Mouse (Mus musculus) forebrain, embryonic 16.5 days (tissue): ENCODE results near the gene Ralbp1. TPM values are rescaled to one million over a fixed set of nuclear protein-coding genes. Genes with fewer than 3 reads are reported as not detected.
A peak's percentile ranks its signal among the peaks of the same experiment; 100 is the strongest.

Source experiments
- ATAC-seq: fragments of 200-750 bp; cut with Nextera tagmentation; 2 replicates; pipeline ENCODE4 v1.8.0; 2017; ENCODE audit warnings: mild to moderate bottlenecking, moderate library complexity
- H3K27ac ChIP-seq: fragments of 300-500 bp; sonication (generic); 2 replicates; pipeline ENCODE4 v1.5.1; 2014; ENCODE audit warnings: low read length, control low read depth
- H3K27me3 ChIP-seq: fragments of 300-500 bp; sonication (generic); replicated peaks from 2 replicates; pipeline ENCODE4 v1.6.1; 2014; ENCODE audit warnings: low read length; ENCODE audit not compliant: control insufficient read depth, insufficient read depth
- H3K36me3 ChIP-seq: fragments of 300-500 bp; sonication (generic); 2 replicates; pipeline ENCODE4 v1.6.1; 2014; ENCODE audit not compliant: control insufficient read depth, insufficient read depth
- H3K4me1 ChIP-seq: fragments of 300-500 bp; sonication (generic); replicated peaks from 2 replicates; pipeline ENCODE4 v1.6.1; 2014; ENCODE audit warnings: low read length; ENCODE audit not compliant: control insufficient read depth, insufficient read depth
- H3K4me2 ChIP-seq: fragments of 300-500 bp; sonication (generic); 2 replicates; pipeline ENCODE4 v1.6.1; 2014; ENCODE audit warnings: mild to moderate bottlenecking, low read length, control low read depth
- H3K4me3 ChIP-seq: fragments of 300-500 bp; sonication (generic); replicated peaks from 2 replicates; pipeline ENCODE4 v1.5.1; 2014; ENCODE audit warnings: mild to moderate bottlenecking, low read length, control low read depth
- H3K9ac ChIP-seq: fragments of 300-500 bp; sonication (generic); replicated peaks from 2 replicates; pipeline ENCODE4 v1.6.1; 2014; ENCODE audit warnings: low read depth, low read length, control low read depth
- H3K9me3 ChIP-seq: fragments of 300-500 bp; sonication (generic); 2 replicates; pipeline ENCODE4 v1.6.1; 2016; ENCODE audit warnings: low read length; ENCODE audit not compliant: control insufficient read depth
- WGBS: fragments of 180-500 bp; shearing (Covaris S2); extraction: QIAGEN DNeasy Blood & Tissue Kit; methylation state at CpG from one replicate; pipeline ENCODE4 v1.1.7; 2014; 5-methylcytosine and 5-hydroxymethylcytosine counted together
- polyA plus RNA-seq: library from polyadenylated mRNA; unstranded; fragments of >200 nt; fragmentation: Nextera tagmentation; extraction: Ambion mirVana; gene quantifications from 2 replicates; pipeline ENCODE4 v1.2.1, GENCODE M21; 2015

Ralbp1 gene
- polyA plus RNA-seq, 1 experiment from 2014 or later, result 55.6 TPM

GRCm38 (mm10) chr17:65865265-65865664 lies 20.3 kb downstream of the Ralbp1 start:
- Histone ChIP-seq H3K4me1 (no peaks in the 10 kb centered on the region), H3K9ac (no peak overlapping the region), H3K36me3 (peaks cover 7% of the 10 kb centered on the region), H3K4me3 (no peak overlapping the region), H3K4me2 (no peak overlapping the region), H3K27ac (no peak overlapping the region), H3K9me3 (no peaks in the 10 kb centered on the region), H3K27me3 (no peaks in the 10 kb centered on the region)
- no peak for ATAC-seq

GRCm38 (mm10) chr17:65864742-65865141 lies 20.9 kb downstream of the Ralbp1 start:
- Histone ChIP-seq H3K27me3 (no peaks in the 10 kb centered on the region), H3K27ac (no peak overlapping the region), H3K9me3 (no peaks in the 10 kb centered on the region), H3K4me1 (no peaks in the 10 kb centered on the region), H3K4me2 (no peak overlapping the region), H3K9ac (no peak overlapping the region), H3K4me3 (no peak overlapping the region), H3K36me3 (peaks cover 7% of the 10 kb centered on the region)
- peak; percentile 55 for ATAC-seq
- WGBS, result 41% methylated on average over 4 of the region's 4 CpGs

GRCm38 (mm10) chr17:65863830-65864229 lies 21.8 kb downstream of the Ralbp1 start:
- no peak overlapping the region for H3K27ac ChIP-seq
- no peak for ATAC-seq
- no peaks in the 10 kb centered on the region for H3K4me1 ChIP-seq
- no peak overlapping the region for H3K9ac ChIP-seq
- no peak overlapping the region for H3K4me2 ChIP-seq
- H3K36me3 ChIP-seq, result peaks cover 7% of the 10 kb centered on the region
- WGBS, result 96% methylated on average over 12 of the region's 12 CpGs
- H3K4me3 ChIP-seq, result no peak overlapping the region
- H3K9me3 ChIP-seq, result no peaks in the 10 kb centered on the region
- H3K27me3 ChIP-seq, result no peaks in the 10 kb centered on the region

- Histone ChIP-seq H3K4me1 (no peaks in the 10 kb centered on the region), H3K27me3 (no peaks in the 10 kb centered on the region), H3K36me3 (peaks cover 10% of the 10 kb centered on the region), H3K4me2 (no peak overlapping the region), H3K9me3 (no peaks in the 10 kb centered on the region), H3K4me3 (no peak overlapping the region), H3K9ac (no peak overlapping the region), H3K27ac (no peak overlapping the region)
- 53% methylated on average over 4 of the region's 4 CpGs for WGBS
- ATAC-seq, result no peak
These were observed 23.0 kb downstream of the Ralbp1 start for GRCm38 (mm10) chr17:65862579-65862978.

DNA sequence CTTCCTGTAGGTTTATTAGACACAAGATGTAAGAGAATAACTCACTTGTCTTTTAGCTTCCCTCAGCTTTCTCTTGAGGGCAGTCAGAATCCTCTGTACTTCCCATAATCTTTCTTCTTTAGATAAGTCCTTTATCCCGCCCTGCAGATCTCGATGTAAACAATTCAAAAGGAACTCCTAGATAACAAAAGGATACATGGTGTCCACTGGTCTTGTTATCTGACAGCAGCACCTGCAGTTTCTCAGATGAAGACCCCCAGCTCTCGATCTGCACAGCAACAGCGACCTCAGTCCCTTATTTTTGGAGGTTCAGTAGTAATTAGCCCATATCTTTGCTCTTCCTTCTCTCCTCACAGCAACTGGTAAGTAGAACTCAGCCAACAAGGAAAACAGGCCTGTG lies 28.0 kb downstream of the Ralbp1 start:
- Histone ChIP-seq H3K4me3 (no peak overlapping the region), H3K4me1 (no peaks in the 10 kb centered on the region), H3K27ac (no peak overlapping the region), H3K36me3 (peaks cover 10% of the 10 kb centered on the region), H3K27me3 (no peaks in the 10 kb centered on the region), H3K9ac (no peak overlapping the region), H3K9me3 (no peaks in the 10 kb centered on the region), H3K4me2 (no peak overlapping the region)
- WGBS, result 86% methylated on average over 4 of the region's 4 CpGs
- no peak for ATAC-seq

DNA sequence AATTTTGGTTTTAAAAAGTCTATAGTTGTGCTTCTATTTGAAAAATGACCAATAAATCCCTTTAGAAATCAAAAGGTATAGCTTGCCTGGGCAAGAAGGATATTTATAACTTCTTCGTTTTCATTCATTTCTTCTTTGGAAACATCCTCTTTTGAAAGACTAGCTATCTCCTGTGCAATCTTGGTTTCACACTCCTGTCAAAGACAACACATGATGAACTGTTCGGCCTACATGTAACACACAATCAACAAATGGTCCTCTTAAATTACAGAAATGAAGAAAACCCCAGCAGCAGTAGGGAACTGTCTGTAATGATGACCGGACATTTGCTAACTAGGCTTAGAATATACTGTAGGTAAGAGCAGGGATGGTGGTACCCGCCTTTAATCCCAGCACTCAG lies 31.6 kb downstream of the Ralbp1 start:
- Histone ChIP-seq H3K27ac (no peak overlapping the region), H3K9ac (no peak overlapping the region), H3K9me3 (no peaks in the 10 kb centered on the region), H3K4me3 (no peak overlapping the region), H3K4me2 (no peak overlapping the region), H3K36me3 (peaks cover 29% of the 10 kb centered on the region), H3K4me1 (no peaks in the 10 kb centered on the region), H3K27me3 (no peaks in the 10 kb centered on the region)
- ATAC-seq, result no peak
- 90% methylated on average over 4 of the region's 4 CpGs for WGBS

- Histone ChIP-seq H3K9ac (no peak overlapping the region), H3K9me3 (no peaks in the 10 kb centered on the region), H3K4me2 (no peak overlapping the region), H3K4me3 (no peak overlapping the region), H3K27me3 (no peaks in the 10 kb centered on the region), H3K4me1 (no peaks in the 10 kb centered on the region), H3K36me3 (peaks cover 31% of the 10 kb centered on the region), H3K27ac (no peak overlapping the region)
- WGBS, result 93% methylated on average over 6 of the region's 6 CpGs
- ATAC-seq, result no peak
These were observed 32.3 kb downstream of the Ralbp1 start for GRCm38 (mm10) chr17:65853326-65853725.

DNA sequence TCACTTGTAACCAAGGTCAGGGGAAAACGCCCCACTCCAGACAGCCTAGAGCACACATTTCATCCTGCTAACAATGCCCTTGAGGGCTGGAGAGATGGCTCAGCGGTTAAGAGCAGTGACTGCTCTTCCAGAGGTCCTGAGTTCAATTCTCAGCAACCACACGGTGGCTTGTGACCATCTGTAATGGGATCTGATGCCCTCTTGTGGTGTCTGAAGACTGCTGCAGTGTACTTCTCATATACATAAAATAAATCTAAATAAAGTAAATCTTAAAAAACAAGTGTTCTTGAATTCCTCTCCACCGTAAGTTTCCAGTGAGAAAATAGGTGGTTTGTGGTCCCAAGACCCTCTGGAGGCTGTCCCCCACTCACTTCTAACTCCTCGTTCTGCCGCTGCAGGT lies 33.8 kb downstream of the Ralbp1 start:
- no peak overlapping the region for H3K9ac ChIP-seq
- no peak overlapping the region for H3K27ac ChIP-seq
- peaks cover 24% of the 10 kb centered on the region for H3K36me3 ChIP-seq
- no peaks in the 10 kb centered on the region for H3K9me3 ChIP-seq
- H3K4me3 ChIP-seq, result no peak overlapping the region
- no peak for ATAC-seq
- no peaks in the 10 kb centered on the region for H3K27me3 ChIP-seq
- 91% methylated on average over 6 of the region's 6 CpGs for WGBS
- no peak overlapping the region for H3K4me2 ChIP-seq
- peaks cover 3% of the 10 kb centered on the region; the same call in 1 of the 2 replicates for H3K4me1 ChIP-seq

DNA sequence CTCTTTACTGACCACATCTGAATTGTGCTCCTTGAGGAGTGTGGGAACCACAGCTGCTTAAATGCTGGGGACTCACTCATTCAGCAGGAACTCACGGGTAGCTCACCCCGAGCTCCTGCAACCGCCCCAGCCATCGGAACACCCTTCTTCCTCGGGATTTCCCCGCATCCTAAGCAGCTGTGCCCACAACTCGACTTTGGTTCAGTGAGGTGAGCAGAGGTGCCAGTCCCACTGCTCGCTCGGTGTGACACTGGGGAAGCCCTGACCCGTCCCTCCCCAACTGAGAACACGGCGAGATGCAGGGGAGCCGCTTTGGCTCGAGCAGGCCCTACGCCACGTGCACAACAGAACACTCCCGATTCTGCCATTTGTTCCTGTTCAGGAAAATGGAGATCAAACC lies 35.1 kb downstream of the Ralbp1 start:
- Histone ChIP-seq H3K9ac (no peak overlapping the region), H3K4me1 (peaks cover 3% of the 10 kb centered on the region; the same call in 1 of the 2 replicates), H3K27me3 (no peaks in the 10 kb centered on the region), H3K36me3 (peaks cover 23% of the 10 kb centered on the region), H3K4me2 (no peak overlapping the region), H3K27ac (no peak overlapping the region), H3K9me3 (no peaks in the 10 kb centered on the region), H3K4me3 (no peak overlapping the region)
- ATAC-seq, result no peak
- WGBS, result 92% methylated on average over 17 of the region's 17 CpGs

DNA sequence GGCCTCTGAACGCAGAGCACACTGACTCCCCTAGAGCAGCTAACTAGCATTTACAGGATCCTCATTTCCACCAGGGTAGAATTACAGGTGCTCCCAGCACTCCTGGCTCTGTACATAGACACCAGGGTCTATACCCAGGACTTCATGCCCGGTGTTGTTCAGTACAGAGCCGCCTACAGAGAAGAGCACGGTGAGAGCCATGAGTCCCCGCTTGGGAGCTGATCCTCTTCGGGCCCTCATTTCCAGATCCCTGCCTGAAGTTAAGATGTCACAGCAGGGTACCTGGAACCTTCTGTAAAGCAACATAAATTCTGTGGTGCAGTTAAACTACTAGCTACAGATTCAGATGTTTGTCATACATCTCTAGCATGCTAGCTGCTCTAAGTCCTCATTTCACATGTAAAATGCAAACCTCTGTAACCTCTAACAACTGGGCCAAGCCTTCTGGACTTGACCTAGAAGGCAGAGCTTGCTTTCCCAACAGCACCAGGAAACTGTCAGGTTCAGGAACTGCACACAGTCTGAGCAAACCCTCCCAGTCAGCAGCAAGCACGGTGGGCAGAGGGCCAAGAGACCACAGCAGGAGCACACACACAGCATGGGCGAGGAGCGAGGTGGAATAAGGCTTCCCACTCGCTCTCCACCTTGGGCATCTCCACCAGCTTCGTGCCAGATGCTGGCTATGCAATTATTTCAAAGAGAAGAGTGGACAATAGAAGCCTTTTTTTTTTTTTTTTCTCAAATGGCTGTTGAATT lies 37.7 kb downstream of the Ralbp1 start:
- Histone ChIP-seq H3K4me2 (no peak overlapping the region), H3K4me1 (peaks cover 3% of the 10 kb centered on the region; the same call in 1 of the 2 replicates), H3K27ac (no peak overlapping the region), H3K4me3 (no peak overlapping the region), H3K27me3 (no peaks in the 10 kb centered on the region), H3K9me3 (no peaks in the 10 kb centered on the region), H3K9ac (no peak overlapping the region), H3K36me3 (peaks cover 23% of the 10 kb centered on the region)
- 65% methylated on average over 11 of the region's 11 CpGs for WGBS
- ATAC-seq, result peak; percentile 47
